Mouse (Mus musculus) urinary bladder, adult 18-20 months (tissue): ENCODE results near the gene Atp6ap1l.
"Not testable (repeated sequence)": the region's sequence is repeated elsewhere in the genome, so short reads cannot be mapped to it uniquely, and the experiment has no call there.

Experiments used
- DNase-seq, 2 experiments: peaks; one replicate each; pipeline ENCODE4 v3.0.0; 2022; ENCODE audit warnings: low spot score in 2 of 2, mixed read lengths in 2 of 2

Atp6ap1l gene

DNA sequence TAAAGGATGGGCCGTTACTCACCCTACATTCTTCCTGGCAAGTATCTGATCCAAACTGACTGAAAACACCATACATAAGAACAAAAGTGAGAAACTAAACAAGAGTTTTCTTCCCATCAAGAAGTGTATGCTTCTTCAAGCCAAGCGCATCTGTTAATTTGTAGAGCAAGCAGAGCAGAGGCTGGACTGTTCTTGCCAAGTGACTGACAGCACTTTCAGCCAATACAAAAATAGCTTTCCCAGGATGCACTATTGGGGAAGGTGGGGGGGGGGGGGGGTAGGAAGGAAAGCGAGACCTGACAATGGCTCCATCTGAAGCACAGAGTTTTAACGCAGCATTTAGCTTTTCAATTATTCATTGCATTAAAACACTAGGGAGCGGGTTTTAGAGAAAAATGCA is at the start of gene Atp6ap1l:
Gene Atp6ap1l, minus strand, starts transcription at position 180 of the 400 bp plus-strand sequence.
- DNase-seq, result no peak

DNA sequence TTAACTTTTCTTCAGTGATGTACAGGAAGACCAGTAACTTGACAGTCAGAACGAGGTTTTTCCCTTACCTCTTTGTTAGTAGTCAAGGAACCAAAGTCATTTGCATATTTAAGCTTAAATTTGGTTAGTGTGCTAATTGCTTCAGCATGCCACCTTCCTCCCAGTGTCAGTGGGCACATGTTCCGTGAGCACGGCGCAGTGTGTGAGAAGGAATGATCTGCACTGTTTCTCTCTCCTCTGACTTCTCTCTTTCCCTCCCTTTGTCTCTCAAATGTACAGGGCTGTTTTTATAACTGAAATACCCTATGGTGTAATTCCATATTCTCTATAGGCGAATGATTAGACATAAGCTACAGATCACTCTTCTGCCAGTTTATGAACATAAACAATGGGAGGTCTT is 34.4 kb upstream of the Atp6ap1l start:
- no peak for DNase-seq

DNA sequence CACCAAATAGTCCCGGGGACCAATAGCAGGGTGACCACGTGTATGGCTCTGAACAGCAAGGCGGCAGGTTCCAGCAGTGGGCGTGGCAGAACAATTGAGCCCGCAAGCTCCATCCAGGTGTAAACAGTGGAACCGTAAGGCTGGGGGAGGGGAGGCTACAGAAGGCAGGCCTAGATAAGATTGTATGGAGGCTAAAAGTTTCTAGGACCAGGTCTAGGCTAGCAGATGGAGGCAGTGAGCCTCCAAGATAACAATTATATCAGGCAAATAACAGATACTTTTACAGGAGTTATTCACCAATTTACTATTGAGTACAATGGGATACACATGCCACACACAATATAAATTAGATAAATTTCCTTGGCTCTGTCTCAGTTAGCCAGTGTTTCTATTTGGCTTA is 34.0 kb upstream of the Atp6ap1l start:
- no peak for DNase-seq

DNA sequence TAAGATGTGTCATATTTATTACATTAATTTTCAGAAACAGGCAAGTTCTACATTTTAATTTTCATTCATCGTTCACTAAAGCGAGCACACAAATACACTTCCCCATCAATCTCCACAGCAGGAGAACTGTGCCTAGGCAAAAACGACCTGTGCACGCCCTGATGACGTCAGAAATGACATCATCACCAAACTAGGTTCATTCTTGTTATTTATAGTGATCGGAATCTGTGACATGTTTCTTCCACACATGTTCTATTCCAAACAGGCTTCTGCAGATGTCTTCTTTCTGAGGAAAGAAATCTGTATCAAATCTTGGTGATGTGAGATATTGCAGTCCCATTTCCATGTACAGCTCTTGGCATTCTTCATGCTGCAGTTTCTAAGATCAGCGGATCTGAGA is 30.7 kb upstream of the Atp6ap1l start:
- no peak for DNase-seq

DNA sequence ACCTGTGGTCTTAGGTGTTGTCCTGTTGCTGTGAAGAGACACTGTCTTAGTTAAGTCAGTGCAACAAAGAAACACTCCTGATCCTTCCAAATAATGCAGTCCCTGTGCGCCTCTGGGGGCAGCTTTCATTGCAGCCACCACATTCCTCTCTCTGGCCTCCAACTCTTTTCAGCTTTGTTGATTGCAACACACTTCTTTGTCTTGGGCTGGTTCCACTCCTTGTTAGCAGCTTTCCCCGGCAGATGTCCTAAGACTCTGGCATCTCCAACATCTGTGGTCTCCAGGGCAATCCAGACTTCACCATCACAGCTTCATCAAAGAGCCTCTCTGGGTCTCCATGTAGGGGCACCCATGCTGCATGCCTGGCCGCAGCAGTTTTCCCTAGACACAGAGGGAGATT is 28.1 kb upstream of the Atp6ap1l start:
- no peak for DNase-seq

DNA sequence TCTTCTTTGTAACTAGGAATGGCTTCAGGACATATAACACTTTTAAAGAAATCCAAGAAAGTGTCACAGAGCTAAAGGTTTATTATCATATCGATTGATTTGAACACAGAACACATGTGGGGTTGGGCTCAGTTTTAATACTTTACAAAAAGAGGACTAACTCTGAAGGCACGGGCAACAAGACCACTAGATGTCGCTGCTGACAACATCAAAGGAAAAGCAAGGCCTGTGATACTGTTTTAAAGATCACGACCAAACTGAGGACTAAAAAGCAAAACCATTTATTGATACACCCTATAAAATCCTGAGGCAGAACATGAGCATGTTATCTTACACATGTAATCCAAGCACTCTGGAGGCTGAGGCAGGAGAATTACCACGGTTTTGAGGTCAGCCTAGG is 24.7 kb upstream of the Atp6ap1l start:
- peak; percentile 26 to 38 for DNase-seq

DNA sequence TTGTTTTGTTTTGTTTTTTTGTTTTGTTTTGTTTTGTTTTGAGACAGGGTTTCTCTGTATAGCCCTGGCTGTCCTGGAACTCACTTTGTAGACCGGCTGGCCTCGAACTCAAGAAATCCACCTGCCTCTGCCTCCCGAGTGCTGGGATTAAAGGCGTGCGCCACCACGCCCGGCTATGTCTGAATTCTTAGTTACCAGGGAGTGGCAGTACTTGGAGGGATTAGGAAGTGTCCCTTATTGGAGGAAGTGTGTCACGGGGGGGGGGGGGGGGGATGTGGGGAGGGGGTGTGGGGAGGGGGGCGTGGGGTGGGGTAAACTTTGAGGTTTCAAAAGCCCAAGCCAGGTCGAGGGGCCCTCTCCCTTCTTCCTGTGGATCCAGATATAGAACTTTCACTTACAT is 23.1 kb upstream of the Atp6ap1l start:
- not testable (repeated sequence) for DNase-seq

DNA sequence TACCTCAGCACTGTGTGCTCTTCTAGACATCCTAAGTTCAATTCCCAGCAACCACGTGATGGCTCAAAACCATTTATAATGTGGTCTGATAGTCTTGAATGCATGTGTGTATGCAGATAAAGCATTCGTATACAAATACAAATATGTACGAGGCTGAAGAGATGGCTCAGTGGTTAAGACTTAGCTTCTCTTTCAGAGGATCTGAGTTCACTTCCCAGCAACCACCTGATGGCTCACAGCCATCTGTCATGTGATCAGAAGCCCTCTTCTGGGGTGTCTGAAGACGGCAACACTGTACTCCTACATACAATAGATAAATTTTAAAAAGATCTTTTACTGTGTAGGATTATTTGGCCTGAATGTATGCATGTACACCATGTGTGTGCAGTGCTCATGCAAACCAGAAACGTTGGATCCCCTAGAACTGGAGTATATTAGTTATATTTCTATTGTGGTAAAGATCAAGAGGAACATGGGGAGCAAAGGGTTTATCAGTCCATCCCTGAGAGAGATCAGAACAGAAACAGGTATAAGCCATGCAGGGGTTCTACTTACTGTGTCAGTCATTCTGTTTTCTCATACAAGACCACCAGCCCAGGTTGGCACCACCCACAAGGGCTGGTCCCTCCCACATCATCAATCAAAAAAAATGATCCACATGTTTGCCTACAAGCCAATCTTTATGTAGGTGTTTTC is 21.9 kb upstream of the Atp6ap1l start:
- DNase-seq, result no peak

DNA sequence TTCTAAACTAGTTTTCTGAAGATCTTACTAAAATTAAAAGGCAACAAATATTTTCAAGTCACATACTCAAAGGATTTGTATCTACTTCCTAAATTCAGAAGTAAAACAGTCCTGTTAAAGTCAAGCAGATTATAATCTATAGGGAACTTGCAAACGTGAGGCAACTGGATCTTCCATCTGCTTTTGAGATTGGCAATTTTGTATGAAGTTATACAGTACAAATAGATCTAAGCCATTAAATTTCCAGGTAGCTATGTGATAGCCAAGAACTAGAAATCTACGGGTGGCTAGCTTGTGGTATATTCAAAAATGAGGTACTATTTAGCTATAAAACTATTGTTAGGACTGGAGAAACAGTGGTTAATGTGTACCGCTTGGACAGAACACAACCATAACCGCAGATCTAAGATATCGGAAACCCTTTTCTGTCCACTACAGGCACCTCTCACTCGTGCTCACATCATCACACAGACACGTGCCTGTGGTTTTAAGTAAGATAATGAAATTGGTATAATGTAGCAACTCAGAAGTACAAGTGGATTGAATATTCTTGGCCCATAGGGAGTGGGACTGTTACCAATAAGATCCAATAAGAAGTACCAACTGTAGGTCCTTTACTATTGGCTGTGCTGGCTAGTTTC is 21.1 kb upstream of the Atp6ap1l start:
- no peak for DNase-seq

DNA sequence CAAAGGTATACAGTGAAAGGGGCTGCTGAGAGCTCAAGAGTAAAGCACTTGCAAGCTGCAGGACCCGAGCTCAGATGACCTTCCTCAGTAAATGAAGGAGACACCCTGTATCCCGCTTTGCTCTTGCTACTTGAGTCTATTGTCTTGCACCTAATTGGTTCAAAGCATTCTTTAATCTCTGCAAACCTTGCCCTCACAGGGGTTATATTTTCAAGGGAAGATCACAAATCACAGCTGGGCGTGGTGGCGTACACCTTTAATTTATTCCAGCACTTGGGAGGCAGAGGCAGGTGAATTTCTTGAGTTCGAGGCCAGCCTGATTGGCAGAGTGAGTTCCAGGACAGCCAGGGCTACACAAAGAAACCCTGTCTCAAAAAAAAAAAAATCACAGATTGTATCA is 20.0 kb upstream of the Atp6ap1l start:
- no peak for DNase-seq

DNA sequence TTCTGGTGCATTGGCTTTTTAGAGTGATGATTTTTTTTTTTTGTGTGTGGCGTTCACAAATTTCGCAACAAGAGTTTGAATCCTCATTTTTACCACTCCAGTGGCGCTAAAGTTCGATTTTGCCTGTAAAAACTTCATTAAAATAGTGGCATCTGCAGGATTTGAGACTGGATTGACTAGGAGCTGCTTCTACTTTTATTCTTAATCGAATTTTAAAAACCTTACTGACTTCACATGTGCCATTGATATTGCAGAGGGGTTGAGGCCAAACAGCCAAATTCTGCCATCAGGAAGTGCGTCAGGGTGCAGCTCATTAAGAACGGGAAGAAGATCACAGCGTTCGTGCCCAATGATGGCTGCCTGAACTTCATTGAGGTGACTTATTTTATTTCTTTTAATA is 18.9 kb upstream of the Atp6ap1l start:
- no peak for DNase-seq

DNA sequence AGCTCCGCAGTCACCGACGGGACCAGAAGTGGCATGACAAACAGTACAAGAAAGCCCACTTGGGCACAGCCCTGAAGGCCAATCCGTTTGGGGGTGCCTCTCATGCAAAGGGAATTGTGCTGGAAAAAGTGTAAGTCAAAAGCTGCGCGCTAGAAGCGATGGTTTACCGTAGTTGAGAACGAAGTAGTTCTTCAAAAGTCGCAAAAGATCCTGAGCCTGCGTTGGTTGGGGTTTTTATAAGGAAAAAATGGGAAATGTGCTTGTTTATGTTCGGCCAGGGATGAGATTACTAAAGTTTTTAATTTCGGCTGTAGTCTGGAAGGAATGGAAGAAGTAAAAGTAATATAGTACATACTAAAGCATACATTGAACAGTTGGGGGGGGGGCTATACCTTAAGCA is 18.5 kb upstream of the Atp6ap1l start:
- not testable (repeated sequence) for DNase-seq

DNA sequence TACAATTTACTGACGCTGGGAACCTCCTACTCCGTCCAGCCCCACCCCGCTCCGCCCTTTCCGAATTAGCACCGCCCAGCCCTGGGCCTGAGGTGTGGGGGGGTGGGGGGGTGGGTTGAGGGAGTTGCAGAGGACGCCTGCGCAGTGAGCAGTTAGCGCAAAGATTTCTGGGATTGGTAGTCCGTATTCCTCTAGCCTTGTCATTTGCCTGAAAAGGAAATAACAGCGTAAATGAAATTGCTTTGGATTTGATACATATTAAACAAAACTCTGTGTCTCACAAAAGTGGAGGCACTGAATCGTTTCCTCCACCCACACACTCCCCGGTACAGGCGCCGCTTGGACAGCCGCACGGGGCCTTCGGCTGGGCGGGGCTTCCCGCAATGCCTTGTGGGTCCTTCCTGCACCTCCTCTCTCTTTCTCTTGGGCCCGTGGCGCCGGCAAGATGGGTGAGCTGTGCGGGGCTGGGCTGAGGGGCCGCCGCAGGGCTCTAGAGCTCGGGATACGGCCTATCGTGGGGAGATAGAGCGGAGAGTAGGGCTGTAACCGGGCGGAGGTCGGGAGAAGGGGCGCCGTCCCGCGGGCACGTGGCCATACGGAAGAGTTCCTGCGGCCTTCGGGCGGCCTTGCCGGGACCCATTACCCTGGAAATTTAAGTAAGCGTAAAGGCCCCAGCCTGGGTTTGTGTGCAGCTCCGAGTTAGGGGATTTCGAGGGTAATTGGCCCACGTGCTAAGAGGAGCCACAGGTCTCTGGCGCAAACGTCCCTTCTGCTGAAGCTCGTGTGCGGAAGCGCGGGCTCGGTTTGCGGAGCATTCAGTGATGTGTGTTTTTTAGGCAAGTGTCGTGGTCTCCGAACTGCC is 17.8 kb upstream of the Atp6ap1l start, which contains the start of gene Rps23:
Gene Rps23, plus strand, starts transcription at position 208 of the 862 bp plus-strand sequence.
- DNase-seq, result peak; percentile 80 to 93

DNA sequence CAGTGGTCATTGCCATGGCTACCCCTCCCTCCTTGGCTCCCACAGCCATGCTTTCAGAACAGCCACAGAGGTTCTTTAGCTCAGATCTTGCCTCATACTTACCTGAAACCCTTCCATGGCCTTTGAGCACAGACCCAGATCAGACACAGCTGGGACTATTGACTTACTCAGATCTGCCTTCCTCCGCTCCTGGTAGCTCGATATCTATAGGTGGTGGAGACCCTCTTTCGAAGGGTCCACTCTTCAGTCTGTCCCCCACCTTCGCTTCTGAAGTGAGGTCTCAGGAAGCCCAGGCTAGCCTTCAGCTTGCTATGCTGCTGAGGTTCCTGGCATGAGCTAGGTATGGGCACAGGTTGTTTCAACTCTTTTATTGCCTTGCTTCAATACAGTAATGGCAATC is 9.6 kb upstream of the Atp6ap1l start:
- no peak for DNase-seq

DNA sequence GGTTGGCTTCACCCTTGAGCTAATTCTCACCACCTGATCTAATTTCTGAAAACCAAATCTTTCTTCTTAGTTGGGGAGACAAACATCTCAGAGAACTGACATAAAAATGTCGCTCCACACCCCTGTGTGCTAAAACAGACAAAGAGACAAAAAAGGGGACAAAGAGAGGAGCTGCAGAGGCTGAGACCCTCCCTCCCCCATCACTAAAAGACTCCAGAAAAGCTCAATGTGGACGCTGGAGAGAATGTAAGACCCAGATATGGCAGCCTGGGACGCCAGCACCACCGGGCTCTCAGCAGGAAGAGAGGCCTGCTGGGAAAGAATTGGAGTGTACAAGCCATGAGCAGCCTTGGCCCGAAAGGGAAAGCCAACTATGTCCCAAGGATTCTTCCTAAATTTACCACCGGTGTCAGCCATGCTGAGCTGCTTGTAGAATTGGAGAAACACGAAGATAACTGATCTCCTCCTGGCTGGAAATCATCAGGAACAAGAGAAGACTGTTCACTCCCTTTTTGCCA is 8.6 kb upstream of the Atp6ap1l start:
- no peak for DNase-seq

DNA sequence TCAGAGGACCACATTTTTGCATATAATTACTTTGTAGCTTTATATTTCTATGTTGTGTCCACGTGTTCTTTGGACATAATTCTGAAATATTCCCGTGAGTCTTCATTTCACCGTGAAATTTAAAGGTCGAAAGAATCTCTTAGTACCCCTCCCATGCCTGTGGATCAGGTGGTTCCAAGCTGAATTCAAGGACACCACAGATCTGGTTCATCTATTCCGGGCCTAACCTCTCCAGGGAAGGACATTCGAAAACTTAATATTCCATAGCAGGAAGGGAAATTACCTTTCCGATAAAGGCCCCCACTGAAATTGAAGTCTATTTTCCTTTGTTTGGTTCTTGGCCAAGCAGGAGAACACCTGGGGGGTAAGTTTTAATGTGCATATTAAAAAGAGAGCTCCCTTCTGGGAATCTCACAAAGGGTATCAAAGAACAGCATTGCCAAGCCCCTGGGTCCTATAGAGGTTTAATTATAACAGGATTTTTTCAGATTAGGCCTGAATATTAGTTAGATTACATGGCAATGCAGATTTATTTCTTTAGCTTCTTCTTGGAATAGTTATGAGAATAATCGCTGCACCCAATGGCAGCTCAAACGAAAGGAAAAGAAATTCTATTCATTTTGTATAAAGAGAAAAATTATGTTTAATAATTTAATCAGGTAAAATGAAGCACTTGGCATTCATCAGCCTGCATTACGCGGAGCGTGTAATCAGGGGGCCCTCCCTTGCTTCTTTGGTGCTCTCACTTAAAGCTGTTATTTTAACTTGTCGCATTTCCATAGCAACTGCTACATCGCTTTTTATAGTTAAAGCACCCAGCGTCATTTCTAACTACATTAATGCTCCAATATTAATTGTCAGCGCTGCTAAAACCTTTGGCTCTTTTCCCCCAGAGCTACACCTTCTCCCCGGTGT is 7.9 kb upstream of the Atp6ap1l start:
- DNase-seq, result no peak

DNA sequence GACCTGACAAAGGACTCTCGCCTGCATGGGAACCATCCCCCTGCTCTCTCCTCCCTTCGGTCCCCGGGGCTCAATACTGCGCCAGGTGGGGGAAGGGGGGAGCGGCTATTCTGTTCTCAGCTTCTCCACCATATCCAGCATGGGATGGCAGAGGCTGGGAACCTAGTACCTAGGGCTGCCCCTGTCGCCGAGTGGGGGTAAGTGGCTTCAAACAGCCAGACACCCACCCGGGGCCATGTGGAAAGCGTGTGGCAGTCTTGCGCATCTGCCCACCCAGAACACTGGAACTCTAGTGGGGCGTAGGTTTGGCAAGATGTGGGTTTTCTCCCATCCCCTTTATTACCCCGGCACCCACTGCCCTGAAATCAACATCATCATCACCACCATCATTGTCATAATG is 2.2 kb upstream of the Atp6ap1l start:
- DNase-seq, result no peak

DNA sequence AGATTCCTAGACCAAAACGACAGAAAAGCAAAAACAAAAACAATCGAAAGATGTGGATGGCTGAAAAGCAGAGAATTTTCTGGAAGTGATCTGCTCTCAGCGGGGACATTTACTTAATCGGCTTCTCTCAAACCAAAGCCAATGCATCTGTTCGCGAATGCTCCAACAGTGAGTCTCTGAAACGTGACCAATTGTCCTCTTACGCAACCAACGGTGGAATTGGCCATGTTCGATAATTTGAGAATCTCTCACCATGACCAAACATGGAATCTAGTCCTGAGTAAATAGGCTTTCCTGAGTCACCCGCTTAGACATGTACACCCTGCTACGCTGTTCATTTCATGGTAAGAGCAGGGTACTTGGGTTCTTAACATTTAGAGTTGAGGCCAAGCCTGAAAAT is 8.3 kb downstream of the Atp6ap1l start:
- DNase-seq, result no peak

DNA sequence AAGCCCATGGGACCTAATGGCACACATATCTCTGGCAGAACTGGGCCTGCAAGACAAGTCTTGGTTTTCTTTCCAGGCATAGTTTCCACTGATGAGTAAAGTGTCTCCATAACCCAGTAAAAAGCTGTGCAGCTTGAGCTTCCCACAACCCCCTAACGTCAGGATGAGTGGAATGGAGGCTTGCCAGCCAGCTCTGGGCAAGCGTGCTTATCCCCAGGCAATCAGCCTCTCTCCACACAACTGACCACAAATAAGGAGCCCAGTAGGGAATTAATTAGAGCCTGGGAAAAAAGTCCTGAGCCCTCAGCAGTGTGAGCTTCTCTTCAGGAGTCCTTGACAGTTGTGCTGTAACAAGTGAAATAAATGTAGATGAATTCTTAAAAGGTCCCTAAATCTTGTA is 9.1 kb downstream of the Atp6ap1l start:
- DNase-seq, result no peak

DNA sequence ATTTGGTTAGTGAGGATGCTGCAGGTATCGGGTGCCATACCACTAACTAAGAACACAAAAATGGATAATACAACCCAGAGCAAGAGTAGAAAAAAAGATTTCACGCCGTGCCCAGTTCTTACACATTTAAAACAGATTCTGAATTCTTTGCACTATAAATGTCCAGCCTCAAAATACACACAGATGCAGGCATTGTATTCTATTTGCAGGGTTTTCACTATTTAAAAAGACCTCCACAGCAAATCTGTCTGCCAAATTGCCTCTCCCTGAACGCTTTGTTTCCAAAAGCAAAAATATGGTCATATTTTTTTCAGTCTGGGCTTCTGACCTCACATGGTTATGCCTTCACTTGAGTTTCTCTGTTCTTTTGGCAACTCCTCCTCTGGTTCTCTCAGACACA is 10.3 kb downstream of the Atp6ap1l start:
- no peak for DNase-seq

DNA sequence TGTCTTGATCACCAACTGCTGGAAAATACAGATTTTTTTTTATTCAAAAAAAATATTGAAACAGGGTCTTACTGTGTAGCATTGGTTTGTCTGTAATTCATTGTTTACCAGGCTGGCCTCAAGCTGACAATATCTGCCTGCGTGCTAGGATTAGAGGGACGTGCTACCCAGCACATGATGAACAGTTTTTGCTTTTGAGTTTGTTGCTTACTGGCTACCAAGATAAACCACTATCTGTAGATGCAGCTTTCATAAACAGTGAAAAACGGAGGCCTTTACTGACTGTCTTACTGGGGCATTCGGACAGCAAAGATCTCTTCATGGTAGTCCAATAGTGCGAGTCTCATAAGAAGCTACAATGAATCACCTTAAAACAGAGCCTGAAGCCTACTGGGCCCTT is 15.0 kb downstream of the Atp6ap1l start:
- no peak for DNase-seq
